Mouse (Mus musculus): ENCODE results near the gene Casz1.

- TF ChIP-seq CTCF (IDR thresholded peaks at IDR 0.05) (no peak), EP300 (IDR thresholded peaks at IDR 0.05; ENCODE audit: insufficient read depth, low read depth, low read length) (no peak)
These were observed 84.8 kb downstream of the Casz1 start for GRCm38 (mm10) chr4:148889011-148889410.

Measured in heart, adult 2 months (tissue).